Mouse (Mus musculus) heart, adult 18-20 months (tissue): ENCODE data around the gene Tmem132c. TPM values are rescaled to one million over a fixed set of nuclear protein-coding genes. Genes with fewer than 3 reads are reported as not detected.
A peak's percentile ranks its signal among the peaks of the same experiment; 100 is the strongest.

Source experiments
- DNase-seq, 2 experiments: peaks; one replicate each; pipeline ENCODE4 v3.0.0; 2021 to 2022; ENCODE audit warnings: mixed read lengths in 1 of 2
- total RNA-seq, 2 experiments: library from RNA; stranded (reverse); gene quantifications; 2 replicates each; pipeline ENCODE4 v1.2.3; 2021

Tmem132c gene
- total RNA-seq, 2 experiments from 2014 or later: 0.05 to 0.21 TPM

DNA sequence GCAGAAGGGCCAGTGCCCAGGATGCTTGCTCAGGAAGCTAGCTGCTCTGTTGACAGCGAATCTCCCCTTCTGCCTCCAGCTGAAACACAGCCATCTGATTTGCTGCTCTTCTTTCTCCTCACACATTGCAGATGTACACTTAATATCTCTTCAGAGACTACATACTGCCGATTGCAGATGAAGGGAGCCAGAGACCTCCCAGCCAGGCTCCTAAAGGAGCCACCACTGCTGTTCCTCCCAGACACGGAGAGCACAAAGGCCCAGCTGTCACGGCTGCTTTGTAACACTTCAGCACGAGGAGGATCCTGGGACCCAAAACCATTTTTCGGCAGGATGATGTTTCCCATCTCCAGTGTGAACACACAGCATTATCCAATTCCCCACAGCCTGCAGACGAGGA, 255.3 kb downstream of the Tmem132c start:
- DNase-seq: no peak

DNA sequence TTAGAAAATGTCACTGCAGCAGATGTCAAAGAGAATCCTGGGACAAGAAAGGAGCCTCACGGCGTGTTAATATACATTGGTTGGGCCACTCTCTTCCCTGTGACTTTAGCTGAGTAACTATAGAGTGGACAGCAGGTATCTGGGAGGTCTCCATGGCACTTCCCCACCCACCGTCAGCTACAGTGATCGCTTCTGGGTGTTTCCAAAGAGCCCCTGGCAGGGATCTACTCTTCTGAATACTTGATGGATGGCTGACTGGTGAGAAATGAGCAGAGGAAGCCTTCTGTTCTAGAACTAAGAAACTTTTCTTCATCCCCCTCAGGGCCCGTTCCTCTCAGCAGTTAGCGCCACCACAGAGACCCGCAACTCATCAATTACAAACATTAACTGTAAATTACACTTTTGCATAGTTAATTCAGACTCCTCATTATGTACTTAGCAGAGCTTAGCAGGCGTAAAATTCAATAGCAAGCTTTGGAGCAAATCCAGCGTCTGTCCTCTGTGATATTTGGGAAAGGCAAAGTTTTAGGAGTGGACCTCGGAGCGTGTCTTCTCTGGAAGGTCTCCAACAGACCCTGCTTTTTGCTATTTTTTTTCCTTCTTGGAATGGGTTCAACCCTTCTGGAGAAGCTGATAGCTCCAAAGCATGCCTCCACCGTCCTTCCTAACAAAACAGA, 257.7 kb downstream of the Tmem132c start:
- DNase-seq: no peak

DNA sequence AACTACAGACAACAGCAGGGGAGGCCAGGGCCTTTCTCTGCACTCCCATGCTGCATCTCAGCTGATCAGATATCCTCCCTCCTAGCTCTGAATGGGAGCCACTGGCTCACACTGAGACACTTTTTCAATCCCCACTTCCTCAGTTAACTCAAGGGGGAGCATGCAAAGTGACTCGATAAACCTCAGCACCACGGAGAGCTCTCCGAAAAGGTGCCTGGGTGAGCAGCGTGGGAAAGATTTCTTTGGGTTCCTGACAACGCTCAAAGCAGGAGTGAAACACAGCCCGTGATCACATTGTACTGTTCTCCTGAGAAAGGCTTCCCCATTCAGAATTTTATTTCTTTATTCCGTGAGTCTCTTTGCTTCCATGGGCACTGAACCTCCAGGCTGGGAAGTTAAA, 261.2 kb downstream of the Tmem132c start:
- DNase-seq: no peak

DNA sequence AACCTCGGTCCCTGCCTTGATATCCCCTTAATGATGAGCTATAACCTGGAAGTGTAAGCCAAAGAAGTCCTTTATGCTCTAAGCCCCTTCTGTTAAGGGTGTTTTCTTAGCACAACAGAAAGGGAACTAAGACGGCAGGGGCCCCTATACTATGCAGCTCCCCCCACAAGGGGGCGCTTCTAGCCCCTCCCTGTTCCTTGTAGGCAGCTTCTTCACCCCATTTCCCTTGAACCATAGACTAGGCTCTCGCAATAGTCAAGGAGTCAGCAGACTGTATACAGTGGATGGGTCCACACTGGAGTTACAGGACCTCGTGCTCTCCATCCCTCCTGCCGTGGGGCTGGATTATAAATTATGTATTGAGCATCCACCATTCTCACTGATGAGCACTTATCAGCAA, 264.1 kb downstream of the Tmem132c start:
- no peak for DNase-seq

DNA sequence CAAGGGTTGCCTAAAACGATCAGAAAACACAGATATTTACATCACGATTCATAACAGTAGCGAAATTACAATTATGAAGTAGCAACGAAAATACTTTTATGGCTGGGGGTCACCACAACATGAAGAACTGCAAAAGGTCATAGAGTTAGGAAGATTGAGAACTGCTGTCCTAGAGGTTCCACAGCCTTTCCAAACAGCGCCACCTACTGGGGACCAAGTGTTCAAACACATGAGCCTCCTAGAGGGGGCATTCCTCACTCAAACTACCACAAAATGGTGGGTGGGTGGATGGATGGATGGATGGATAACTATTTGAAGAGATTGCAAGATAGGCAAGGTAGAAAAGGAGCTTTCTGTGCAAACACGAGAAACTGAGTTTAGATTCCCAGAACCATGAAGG, 270.0 kb downstream of the Tmem132c start:
- peak in 1 of 2 experiments; percentile 3 for DNase-seq

DNA sequence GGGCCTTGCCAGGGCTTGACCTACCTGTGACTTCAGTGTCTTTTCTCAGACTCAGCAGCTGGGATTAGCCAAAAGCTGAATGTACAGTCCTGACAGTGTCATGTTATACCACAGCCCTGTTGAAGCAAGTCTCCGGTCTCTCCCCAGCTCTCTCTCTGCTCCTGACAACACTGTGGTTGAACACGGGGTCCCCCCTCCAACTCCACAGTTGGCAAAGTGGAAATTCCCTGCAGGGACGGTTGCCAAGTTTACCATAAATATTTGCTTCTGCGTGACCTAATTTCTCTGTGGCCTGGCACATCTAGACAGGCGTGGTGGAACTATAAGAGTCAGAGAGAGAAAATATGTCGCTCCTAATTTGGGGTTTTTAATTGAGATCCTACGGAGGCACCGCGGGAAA, 274.4 kb downstream of the Tmem132c start:
- DNase-seq: no peak

DNA sequence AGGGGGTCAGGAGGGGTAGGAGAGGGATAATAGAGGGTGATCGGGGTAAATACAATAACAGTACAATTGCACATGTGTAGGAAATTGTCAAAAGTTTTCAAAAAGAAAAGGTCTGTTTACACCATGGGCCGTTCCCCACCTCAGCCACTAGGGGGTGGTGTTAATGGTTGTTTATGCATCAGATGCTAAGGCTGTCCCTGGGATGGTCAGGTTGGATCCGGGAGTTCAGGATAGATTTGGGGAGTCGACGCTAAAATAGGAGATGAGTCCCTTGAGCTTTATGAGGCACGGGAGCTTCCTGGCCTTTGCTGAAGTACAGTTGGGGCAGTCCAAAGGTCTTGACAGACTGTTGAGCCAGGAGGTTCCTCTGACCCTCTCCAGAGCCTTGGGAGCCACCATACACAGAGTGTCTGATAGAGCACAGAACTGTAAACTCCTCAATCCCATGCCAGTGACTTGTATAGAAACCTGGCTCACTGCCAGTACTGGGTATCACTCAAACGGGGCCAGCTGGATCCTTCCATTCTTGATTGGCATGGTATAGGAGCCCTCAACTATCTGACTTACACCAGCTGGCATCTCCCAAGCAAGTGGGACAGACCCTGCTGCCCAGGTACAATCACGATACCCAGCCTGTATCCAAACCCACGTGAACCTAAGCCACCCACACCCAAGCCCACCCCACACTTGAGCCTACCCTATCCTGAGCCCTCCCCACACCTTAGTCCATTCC, 281.3 kb downstream of the Tmem132c start:
- peak in 1 of 2 experiments; percentile 13 for DNase-seq

DNA sequence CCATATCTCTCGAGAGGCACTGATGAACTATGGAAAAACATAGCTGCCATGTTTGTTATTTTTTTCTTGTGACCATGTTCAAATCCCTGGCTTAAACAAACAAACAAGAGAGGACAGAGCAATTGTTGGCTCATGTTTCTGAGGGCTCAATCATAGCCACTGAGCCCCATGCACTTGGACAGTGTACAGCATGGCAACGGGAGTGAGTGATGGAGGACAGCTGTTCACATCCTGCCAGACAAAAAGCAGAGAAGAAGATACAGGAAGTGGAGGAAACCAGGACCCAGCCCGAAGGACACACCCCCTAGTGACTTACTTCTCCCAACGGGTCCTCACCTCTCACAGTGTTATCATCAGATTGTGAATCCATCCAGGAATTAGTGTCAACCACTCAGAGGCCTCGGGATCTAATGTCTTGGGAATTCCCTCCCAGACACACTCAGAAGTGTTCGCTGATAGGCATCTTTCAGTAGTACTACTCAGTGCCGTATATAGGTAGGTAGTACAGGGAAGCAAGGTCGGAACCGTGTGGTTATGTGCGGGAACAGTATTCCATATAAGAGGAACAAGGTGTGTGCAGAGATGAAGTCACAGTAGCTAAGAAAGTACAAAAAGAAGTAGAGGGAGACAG, 285.9 kb downstream of the Tmem132c start:
- DNase-seq: no peak

DNA sequence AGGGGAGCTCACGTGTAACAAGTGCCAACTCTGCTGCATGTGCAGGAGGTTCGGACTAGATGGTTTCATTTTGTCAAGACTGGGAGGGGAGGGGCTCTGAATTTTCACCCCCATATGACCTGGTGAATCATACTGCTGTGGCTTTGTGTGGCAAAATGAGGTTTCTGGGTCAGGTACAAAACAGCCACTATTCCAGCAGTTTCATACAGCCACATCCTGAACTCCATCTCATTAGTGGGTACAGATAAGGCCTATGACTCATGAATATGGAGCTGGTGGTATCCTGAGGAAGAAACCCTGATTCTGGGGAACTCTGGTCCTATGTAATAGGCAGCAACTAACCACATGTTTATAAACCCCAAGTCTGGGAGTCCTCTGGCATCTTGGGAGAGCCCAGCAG, 295.9 kb downstream of the Tmem132c start:
- DNase-seq: no peak

DNA sequence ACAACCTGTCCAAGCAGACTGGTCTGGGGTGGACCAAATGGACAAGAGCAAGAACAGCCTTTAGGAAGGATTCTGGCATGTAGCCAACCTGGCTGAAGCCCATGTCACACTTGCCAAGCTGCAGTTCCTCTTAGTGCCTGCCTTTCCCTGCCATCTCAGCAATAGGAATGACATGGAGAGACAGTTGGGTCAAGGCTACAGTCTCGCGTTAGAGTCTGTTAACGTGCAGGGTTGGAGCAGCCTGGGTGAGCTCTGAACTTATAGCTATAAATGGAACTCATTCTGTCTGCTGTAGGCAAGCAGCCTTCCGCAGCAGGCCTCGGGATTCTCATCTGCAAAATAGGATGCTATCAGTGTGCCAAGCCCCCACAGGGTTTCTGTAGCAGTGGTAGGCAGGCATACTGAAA, 305.0 kb downstream of the Tmem132c start:
- DNase-seq: no peak

DNA sequence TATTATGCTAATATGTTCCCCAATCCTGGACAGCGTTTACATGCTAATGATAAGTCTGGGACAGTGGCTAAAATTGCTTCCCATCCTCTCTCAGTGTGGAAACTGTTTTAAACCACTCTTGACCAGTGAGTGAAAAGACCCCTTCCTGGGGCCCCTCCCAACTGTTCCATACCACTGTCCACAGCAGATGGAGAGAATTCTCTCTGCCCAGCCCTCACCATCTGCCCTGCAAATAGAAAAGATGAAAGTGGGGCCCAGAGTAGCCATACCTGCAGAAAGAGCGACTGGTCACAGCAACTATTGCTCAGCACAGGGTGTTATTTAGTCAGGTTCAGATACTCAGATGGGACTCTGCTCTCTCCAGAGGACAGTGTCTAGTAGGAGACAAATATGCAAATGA, 306.5 kb downstream of the Tmem132c start:
- DNase-seq: no peak

DNA sequence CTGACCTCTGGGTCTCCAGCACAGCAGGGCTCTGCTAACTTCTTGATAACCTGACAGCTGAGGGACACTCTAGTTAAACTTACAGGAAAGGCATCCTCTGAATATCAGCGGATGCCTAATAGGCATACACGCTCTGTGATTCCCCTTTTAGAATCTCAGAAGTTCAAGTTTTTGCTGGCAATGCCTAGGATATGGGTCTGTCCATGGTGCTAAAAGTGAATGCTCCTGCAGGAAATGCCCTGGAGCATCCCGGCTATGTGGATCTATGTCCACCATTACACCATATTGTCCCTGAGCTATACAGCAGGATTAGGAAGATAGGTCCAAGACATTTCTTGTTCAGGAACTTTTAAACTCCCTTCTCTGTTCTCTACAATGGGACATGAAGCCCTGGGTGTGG, 319.5 kb downstream of the Tmem132c start:
- peak in 1 of 2 experiments; percentile 3 for DNase-seq

DNA sequence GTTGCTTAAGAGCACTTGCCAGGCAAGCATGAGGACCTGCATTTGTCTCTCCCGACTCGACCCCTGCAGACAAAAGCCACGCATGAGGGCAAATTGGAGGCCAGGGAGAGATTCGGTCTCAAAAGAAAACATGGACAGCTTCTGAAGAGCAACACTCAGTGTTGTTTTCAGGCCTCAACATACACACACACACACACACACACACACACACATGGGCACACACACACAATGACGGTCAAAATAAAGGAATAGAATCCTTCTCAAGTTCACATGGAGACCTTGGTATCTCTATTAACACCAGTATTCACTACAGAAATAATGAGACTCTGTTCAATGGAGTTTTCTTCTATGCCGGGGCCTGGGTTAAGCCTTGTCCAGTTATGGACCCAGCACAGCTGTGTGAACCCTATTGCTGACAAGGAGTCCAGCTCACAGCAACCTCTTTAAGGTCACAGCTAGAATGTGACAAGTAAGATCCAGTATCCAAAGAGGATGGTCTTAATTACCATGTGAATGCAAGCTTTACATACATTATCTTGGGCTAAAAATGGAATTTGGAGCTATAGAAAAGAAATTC, 325.6 kb downstream of the Tmem132c start:
- DNase-seq: no peak

DNA sequence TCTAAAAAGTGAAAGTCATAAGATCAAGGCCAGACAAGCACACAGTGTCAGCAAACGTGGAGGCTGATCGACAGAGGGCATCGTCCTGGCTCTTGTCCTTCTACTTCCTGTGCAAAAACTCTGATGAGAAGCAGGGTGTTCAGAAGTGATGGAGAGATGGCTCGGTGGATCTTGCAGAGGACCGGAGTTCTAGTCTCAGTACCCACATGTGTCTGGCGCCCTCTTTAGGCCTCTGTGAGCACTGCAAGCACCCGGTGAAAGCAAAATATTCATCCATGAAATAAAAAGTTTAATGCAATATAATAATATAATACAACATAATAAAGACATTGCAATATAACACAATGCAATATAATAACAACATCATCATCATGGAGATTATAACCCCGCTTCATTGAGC, 335.8 kb downstream of the Tmem132c start:
- DNase-seq: no peak

DNA sequence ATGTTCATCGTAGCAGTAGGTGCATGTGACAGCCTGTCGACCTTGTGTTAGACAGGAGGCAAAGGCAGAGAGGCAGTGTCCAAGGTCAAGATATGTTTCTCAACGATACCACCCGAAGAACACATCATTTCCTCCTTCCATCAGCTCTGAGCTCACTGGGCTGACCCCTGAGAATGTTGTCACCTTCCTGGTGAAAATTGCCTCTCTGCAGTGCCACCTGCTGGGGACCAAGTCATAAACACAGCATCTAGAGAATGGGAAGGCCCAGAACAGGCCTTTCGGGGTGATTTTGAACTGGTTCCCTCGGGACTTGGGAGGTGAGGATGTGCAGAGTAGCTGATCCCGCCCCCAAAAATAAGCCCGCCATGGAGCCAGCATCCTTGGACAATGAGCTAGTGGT, 342.1 kb downstream of the Tmem132c start:
- no peak for DNase-seq

DNA sequence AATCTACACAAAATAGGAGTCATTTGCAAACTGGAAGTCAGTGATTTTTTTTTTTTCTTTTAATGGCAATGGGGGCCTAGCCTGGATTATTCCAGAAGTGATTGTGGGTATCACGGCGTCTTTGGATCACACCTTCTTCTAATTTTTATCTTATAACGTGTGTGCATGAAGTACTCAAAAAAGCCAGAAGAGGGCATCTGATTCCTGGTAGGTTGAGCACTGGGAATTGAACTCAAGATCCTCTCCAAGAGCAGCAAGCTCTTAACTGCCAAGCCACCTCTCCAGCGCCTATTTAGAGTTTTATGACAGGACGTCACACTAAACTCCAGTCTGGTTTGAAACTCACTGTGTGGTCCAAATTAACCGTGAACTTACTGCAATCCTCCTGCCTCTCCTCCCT, 346.2 kb downstream of the Tmem132c start:
- no peak for DNase-seq

DNA sequence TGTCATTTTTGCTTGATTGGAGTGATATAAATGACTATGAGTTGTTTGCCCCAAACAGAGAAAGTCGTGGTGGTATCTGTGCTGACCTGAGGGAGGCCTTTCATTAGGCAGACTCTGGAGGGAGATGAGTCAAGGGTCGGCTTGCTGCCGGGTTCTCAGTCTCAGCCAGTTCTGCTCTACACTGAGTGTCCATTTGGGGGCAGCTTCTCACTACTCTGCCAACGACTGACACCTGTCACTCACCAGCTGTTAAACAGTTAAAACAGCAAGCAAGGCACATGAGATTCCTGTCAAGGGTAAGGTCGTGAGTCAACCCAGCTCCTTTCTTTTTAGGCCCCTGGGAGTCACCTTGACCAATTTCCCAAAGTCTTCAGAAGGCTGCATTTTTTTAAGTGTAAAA, 350.8 kb downstream of the Tmem132c start:
- no peak for DNase-seq

DNA sequence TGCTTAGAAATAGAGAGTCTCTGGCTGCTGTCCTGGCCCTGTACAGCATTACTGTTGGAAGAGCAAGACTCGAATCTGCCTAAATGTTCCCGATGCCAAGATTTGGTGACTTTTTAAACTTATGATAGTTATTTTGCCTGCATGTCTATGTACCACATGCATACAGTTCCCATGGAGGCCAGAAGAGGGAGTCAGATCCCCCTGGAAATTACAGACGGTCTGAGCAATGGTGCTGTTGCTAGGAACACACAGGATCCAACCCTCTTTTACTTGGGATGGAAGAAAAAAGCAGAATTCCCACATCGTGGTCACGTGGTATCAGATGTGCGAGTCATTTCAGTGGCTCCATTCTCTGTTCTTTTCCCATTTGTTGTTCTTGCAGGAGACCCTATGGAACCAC, 351.2 kb downstream of the Tmem132c start:
- DNase-seq: peak in 1 of 2 experiments; percentile 29

DNA sequence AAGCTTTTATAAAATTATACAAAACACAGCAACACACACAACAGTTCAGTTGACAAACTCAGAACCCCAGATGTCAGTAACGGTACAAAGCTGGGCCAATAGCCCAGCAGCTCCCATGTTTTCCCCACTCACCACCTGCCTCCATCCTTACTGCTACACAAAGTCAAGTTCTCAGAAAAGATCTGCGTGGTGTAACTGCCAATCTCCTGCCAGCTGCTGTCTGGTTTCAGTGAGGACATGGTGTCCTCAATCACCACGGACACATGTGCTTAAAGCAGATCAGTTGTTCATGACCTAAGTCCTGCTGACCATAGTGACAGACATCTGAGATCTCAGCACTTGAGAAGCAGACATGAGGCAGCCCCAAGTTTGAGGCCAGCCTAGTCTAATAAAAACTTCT, 354.1 kb downstream of the Tmem132c start:
- DNase-seq: no peak

DNA sequence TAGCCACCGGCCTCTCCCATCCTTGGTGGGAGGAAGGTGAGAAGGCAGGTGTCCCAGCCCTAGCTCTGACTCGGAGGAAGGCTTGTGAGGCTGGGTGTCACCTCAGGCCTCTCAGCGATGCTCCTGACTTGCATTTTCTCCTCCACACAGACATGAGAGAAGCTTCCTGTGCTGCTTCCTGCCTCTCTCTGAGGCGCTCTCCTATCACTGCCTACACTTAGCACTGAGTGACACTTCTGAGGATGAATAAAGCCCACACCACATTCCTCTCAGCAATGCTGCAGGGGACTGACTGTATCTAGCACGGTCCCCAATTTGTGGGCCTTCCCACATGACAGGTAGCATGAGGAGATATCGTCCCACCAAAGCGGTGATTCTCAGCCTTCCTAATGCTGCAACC, 355.3 kb downstream of the Tmem132c start:
- DNase-seq: no peak

DNA sequence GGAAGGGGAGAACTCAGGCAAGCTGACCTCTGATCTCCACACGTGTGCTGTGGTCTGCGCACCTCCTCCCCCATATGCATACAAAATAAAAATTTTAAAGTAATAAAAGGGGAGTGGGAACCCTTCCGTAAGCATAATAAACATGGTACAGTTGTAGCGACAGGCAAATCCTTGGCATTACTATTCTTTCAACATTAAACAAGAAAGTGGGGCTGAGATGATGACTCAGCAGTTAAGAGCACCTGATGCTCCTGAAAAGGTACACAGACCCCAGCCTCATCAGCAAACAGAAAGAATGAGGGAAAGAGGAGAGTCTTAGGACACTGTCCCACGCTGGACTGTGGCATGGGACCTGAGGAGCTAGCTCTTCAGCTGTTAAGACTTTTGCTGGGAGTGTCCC, 361.4 kb downstream of the Tmem132c start:
- no peak for DNase-seq

DNA sequence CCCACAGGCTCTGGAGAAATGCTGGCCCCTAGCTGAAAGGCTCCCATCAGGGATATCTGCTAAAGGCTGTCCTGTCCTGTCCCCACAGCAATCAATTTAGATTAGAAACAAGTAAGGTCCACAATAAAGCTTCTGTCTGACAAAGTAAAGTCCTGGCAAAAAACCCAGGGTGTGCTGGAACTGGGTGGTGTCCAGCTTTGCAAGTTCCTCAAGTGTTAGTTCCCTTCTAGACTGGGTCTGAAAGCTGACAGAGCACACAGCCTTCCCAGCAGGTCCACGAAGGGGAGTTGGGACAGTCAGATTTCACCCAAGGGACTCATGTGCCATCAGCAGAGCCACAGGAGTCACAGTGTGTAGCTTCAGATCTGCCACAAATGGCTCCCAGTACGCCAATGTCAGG, 365.9 kb downstream of the Tmem132c start:
- peak; percentile 43 to 61 for DNase-seq

DNA sequence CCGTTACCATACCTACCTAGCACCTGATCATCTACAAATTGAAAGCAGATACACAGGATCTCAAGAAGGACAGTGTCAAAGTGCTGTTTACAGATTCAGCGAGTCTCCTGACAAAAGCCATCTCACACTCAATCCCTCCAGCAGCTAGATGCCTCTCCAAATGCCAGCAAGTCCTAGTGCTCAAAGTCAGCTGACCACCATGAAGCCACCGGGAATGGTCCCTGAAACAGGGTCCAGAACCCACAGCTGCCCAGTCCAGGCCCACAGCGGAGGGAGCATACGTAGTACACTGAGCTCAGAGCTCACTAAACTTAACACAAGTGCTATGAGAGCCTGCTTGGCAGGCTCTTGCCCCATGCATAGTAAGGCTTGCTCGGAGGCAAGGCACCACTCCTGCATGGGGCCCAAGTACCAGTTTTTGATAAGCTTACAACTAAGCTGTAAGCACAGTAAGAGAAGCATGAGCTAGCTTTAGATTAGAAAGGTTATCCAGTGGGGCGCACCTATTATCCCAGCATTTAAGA, 367.6 kb downstream of the Tmem132c start:
- DNase-seq: peak; percentile 35 to 37
